Mouse (Mus musculus) kidney, adult 2 months (tissue): ENCODE data around the gene Sin3a. TPM values are rescaled to one million over a fixed set of nuclear protein-coding genes. Genes with fewer than 3 reads are reported as not detected.

Experiments used
- DNase-seq: peaks from one replicate; pipeline ENCODE4 v3.0.0; 2021
- H3K27ac ChIP-seq: fragments of 200-500 bp; 2 replicates; pipeline ENCODE4 v1.5.1; 2012; ENCODE audit warnings: low read depth, low read length, control low read depth, inconsistent platforms; ENCODE audit not compliant: insufficient read depth
- H3K27me3 ChIP-seq: fragments of 200-500 bp; replicated peaks from 2 replicates; pipeline ENCODE4 v1.6.1; 2012; ENCODE audit warnings: mild to moderate bottlenecking, moderate library complexity, low read length, inconsistent platforms; ENCODE audit not compliant: control insufficient read depth, insufficient read depth
- H3K36me3 ChIP-seq: fragments of 200-500 bp; 2 replicates; pipeline ENCODE4 v1.6.1; 2012; ENCODE audit warnings: mild to moderate bottlenecking, moderate library complexity, low read length, inconsistent platforms; ENCODE audit not compliant: control insufficient read depth, insufficient read depth
- H3K4me1 ChIP-seq: fragments of 200-500 bp; 2 replicates; pipeline ENCODE4 v1.6.1; 2011; ENCODE audit warnings: low read length; ENCODE audit not compliant: control insufficient read depth, insufficient read depth
- H3K4me3 ChIP-seq: fragments of 200-500 bp; 2 replicates; pipeline ENCODE4 v1.5.1; 2011; ENCODE audit warnings: mild to moderate bottlenecking, low read depth, low read length, control low read depth; ENCODE audit not compliant: insufficient read depth
- CTCF ChIP-seq: fragments of 200-500 bp; conservative IDR thresholded peaks from 2 replicates; pipeline ENCODE4 v1.5.1; 2011; ENCODE audit warnings: low read depth, mild to moderate bottlenecking, control low read depth, low read length, moderate library complexity, mixed read lengths; ENCODE audit not compliant: insufficient read depth, insufficient read length
- POLR2A ChIP-seq: fragments of 200-500 bp; IDR thresholded peaks from one replicate; pipeline ENCODE4 v1.6.1; 2011; ENCODE audit warnings: low read depth, low read length, control low read depth
- WGBS: fragments of 180-500 bp; shearing (Covaris S2); methylation state at CpG from one replicate; pipeline ENCODE4 v1.1.7; 2018; 5-methylcytosine and 5-hydroxymethylcytosine counted together
- polyA plus RNA-seq: library from polyadenylated mRNA; depleted of rRNA; stranded (reverse); fragments of >200 nt; gene quantifications from 2 replicates; pipeline ENCODE4 v1.2.3, GENCODE M21; 2012

Sin3a gene
- polyA plus RNA-seq, 1 experiment: 70.1 TPM

- no peaks in the 10 kb centered on the region for H3K27me3 ChIP-seq
- peak; percentile 95 for DNase-seq
- H3K4me1 ChIP-seq: peaks cover 6% of the 10 kb centered on the region; the same call in 1 of the 2 replicates
- peak overlapping the region; percentile 94 for H3K27ac ChIP-seq
- WGBS: under 1% methylated on average over 68 of the region's 72 CpGs
- TF ChIP-seq POLR2A (no peak), CTCF (no peak)
- H3K4me3 ChIP-seq: peak overlapping the region; percentile 89
- no peaks in the 10 kb centered on the region for H3K36me3 ChIP-seq
Measured at GRCm38 (mm10) chr9:57076701-57077660, 5.1 kb downstream of the Sin3a start.

DNA sequence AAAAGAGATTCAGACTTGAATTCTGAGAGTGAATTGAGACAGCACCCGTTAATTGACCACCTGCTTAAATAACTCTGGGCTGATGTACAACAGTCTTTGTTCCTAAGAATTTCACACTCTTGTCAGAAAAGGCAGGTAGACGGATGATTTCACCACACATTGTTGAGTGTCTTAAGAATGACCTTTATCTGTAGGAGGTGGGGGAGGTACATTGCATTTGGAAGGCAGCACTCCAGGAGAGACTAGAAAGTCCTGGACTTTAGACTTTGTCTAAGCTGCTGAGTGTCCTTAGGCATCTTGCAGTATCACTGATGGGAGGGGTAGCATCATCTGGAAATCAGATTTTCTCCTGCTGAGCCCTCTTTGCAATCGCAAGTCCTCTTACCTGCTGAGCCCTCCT is 10.4 kb downstream of the Sin3a start:
- DNase-seq: peak; percentile 39

DNA sequence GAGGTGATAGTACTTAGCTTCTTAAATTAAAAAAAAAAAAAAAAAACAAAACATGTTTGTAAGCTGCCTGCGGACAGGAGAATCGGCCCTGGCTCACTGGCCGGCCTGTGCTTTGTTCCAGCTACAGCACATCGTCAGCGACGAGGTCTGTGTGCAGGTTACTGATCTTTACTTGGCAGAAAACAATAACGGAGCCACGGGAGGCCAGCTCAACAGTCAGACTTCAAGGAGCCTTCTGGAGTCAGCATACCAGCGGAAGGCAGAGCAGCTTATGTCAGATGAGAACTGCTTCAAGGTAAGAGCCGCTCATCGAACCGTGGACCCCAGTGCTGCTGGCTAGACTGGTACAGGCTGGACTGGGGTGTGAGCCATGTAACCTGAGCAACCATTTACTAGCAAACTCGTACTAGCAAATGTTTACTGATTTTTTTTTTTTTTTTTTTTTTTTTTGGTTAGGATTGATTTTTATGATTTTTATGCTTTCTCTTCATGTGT is 45.5 kb downstream of the Sin3a start:
- TF ChIP-seq CTCF (no peak), POLR2A (no peak)
- H3K27ac ChIP-seq: no peak overlapping the region
- no peaks in the 10 kb centered on the region for H3K27me3 ChIP-seq
- H3K36me3 ChIP-seq: peaks cover 17% of the 10 kb centered on the region
- WGBS: 59% methylated on average over 13 of the region's 13 CpGs
- H3K4me3 ChIP-seq: no peak overlapping the region
- no peaks in the 10 kb centered on the region for H3K4me1 ChIP-seq
- peak; percentile 39 for DNase-seq

More for the DNA sequence above, 10.4 kb downstream of the Sin3a start:
- 59% methylated on average over 3 of the region's 3 CpGs for WGBS
- no peaks in the 10 kb centered on the region for H3K27me3 ChIP-seq
- TF ChIP-seq POLR2A (no peak), CTCF (no peak)
- peaks cover 4% of the 10 kb centered on the region; the same call in 1 of the 2 replicates for H3K4me1 ChIP-seq
- no peak overlapping the region for H3K4me3 ChIP-seq
- no peak overlapping the region for H3K27ac ChIP-seq
- H3K36me3 ChIP-seq: no peaks in the 10 kb centered on the region; the same call in 1 of the 2 replicates

DNA sequence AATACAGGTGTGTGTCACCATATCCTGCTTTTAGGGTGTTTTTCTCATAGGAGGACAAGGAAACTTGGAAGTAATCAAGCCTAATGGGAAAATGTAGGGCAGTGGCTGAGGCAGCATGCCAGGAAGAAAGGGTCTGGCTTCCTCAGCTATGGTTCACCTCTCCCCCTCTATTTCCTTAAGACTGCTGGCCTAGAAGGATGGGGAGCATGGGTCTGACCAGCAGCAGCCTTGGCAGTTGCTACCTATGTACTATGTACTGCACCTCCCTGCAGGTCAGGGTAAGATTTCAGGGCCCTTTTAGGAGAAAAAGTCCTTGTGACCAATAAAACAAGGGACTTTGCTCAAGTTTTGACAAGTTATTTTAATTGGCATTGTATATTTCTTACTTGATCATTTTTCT is 57.8 kb downstream of the Sin3a start:
- H3K27me3 ChIP-seq: no peaks in the 10 kb centered on the region
- H3K27ac ChIP-seq: no peak overlapping the region
- peaks cover 3% of the 10 kb centered on the region; the same call in 1 of the 2 replicates for H3K4me1 ChIP-seq
- no peak for DNase-seq
- H3K4me3 ChIP-seq: no peak overlapping the region
- H3K36me3 ChIP-seq: peaks cover 3% of the 10 kb centered on the region
- TF ChIP-seq CTCF (no peak), POLR2A (no peak)

- Histone ChIP-seq H3K4me1 (peaks cover 3% of the 10 kb centered on the region; the same call in 1 of the 2 replicates), H3K4me3 (peak within 1 kb of the TSS; percentile 91), H3K27me3 (no peaks in the 10 kb centered on the region), H3K36me3 (no peaks in the 10 kb centered on the region), H3K27ac (peak within 1 kb of the TSS; percentile 87)
- TF ChIP-seq POLR2A (peak; percentile 88), CTCF (peak; percentile 83)
- peak; percentile 96 for DNase-seq
- WGBS: under 1% methylated on average over 58 of the region's 58 CpGs
Measured at GRCm38 (mm10) chr9:57130577-57131433, 59.0 kb downstream of the Sin3a start, which contains the start of gene Man2c1. Man2c1 (plus strand) TSS chr9:57130690.

- Histone ChIP-seq H3K27me3 (no peaks in the 10 kb centered on the region), H3K4me3 (no peak overlapping the region), H3K4me1 (no peaks in the 10 kb centered on the region), H3K36me3 (no peaks in the 10 kb centered on the region), H3K27ac (no peak overlapping the region)
- 81% methylated on average over 6 of the region's 6 CpGs for WGBS
- DNase-seq: no peak
- TF ChIP-seq POLR2A (no peak), CTCF (no peak)
Measured at GRCm38 (mm10) chr9:57137246-57137645, 65.4 kb downstream of the Sin3a start.

GRCm38 (mm10) chr9:57137777-57138176 is 65.9 kb downstream of the Sin3a start:
- Histone ChIP-seq H3K27ac (no peak overlapping the region), H3K4me3 (no peak overlapping the region), H3K27me3 (no peaks in the 10 kb centered on the region), H3K36me3 (no peaks in the 10 kb centered on the region), H3K4me1 (no peaks in the 10 kb centered on the region)
- WGBS: 85% methylated on average over 9 of the region's 9 CpGs
- no peak for DNase-seq
- TF ChIP-seq CTCF (no peak), POLR2A (no peak)
